Mouse (Mus musculus) kidney, adult 11 months (tissue): ENCODE data around the gene Naa38.

Experiments used
- DNase-seq: peaks from one replicate; pipeline ENCODE4 v3.0.0; 2022

Naa38 gene

DNA sequence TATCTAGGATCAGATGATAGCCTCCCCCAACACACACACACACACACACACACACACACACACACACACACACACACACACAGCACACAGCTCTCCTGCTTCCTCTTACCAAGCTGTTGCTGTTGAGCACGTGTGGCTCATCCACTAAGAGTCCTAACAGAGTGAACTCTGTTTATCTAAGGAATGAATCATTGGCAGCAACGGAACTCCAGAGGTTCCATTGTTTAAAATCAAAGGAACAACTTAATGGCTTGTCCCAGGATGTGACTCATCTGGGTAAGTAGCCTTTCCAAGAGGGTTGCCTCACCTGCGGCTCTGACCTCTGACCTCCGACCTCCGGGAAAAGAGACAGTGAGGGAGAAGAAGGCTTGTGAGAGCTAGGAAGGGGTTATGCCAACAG, 48.0 kb downstream of the Naa38 start:
- no peak for DNase-seq
